Mouse (Mus musculus) liver, embryonic 15.5 days (tissue): ENCODE data around the gene Tmf1. TPM values are rescaled to one million over a fixed set of nuclear protein-coding genes. Genes with fewer than 3 reads are reported as not detected.

Source experiments
- ATAC-seq: fragments of 200-750 bp; cut with Nextera tagmentation; 2 replicates; pipeline ENCODE4 v1.8.0; 2017; ENCODE audit warnings: moderate number of reproducible peaks, mild to moderate bottlenecking, moderate library complexity; ENCODE audit not compliant: insufficient read depth
- H3K27ac ChIP-seq: fragments of 300-500 bp; sonication (generic); replicated peaks from 2 replicates; pipeline ENCODE4 v1.5.1; 2015; ENCODE audit warnings: mild to moderate bottlenecking, inconsistent platforms
- H3K27me3 ChIP-seq: fragments of 300-500 bp; sonication (generic); 2 replicates; pipeline ENCODE4 v1.6.1; 2015; ENCODE audit warnings: mild to moderate bottlenecking, inconsistent platforms
- H3K36me3 ChIP-seq: fragments of 300-500 bp; sonication (generic); replicated peaks from 2 replicates; pipeline ENCODE4 v1.6.1; 2015; ENCODE audit warnings: moderate library complexity, mild to moderate bottlenecking, inconsistent platforms
- H3K4me1 ChIP-seq: fragments of 300-500 bp; sonication (generic); replicated peaks from 2 replicates; pipeline ENCODE4 v1.6.1; 2015; ENCODE audit warnings: inconsistent platforms
- H3K4me2 ChIP-seq: fragments of 300-500 bp; sonication (generic); 2 replicates; pipeline ENCODE4 v1.6.1; 2015; ENCODE audit warnings: moderate library complexity, mild to moderate bottlenecking, inconsistent platforms
- H3K4me3 ChIP-seq: fragments of 300-500 bp; sonication (generic); replicated peaks from 2 replicates; pipeline ENCODE4 v1.5.1; 2015; ENCODE audit warnings: mild to moderate bottlenecking, inconsistent platforms
- H3K9ac ChIP-seq: fragments of 300-500 bp; sonication (generic); 2 replicates; pipeline ENCODE4 v1.6.1; 2015; ENCODE audit warnings: moderate library complexity, mild to moderate bottlenecking, inconsistent platforms
- H3K9me3 ChIP-seq: fragments of 300-500 bp; sonication (generic); replicated peaks from 2 replicates; pipeline ENCODE4 v1.6.1; 2016; ENCODE audit warnings: inconsistent platforms
- WGBS: fragments of 180-500 bp; shearing (Covaris S2); methylation state at CpG from one replicate; pipeline ENCODE4 v1.1.7; 2015; ENCODE audit warnings: mixed read lengths; ENCODE audit not compliant: insufficient replicate concordance; 5-methylcytosine and 5-hydroxymethylcytosine counted together
- polyA plus RNA-seq: library from polyadenylated mRNA; unstranded; fragments of >200 nt; fragmentation: Nextera tagmentation; extraction: Ambion mirVana; gene quantifications from 2 replicates; pipeline ENCODE4 v1.2.1, GENCODE M21; 2015

The Tmf1 gene
- 12.5 and 13.2 TPM in 2 replicates for polyA plus RNA-seq

- peak within 1 kb of the TSS; percentile 96 for H3K9ac ChIP-seq
- H3K27me3 ChIP-seq = no peaks in the 10 kb centered on the region
- H3K36me3 ChIP-seq = peaks cover 15% of the 10 kb centered on the region
- peaks cover 42% of the 10 kb centered on the region for H3K4me1 ChIP-seq
- H3K9me3 ChIP-seq = no peaks in the 10 kb centered on the region
- WGBS = under 1% methylated on average over 80 of the region's 80 CpGs
- H3K27ac ChIP-seq = peak within 1 kb of the TSS; percentile 93
- ATAC-seq = peak; percentile 98
- H3K4me2 ChIP-seq = peak within 1 kb of the TSS; percentile 88
- H3K4me3 ChIP-seq = peak within 1 kb of the TSS; percentile 83
Observed at GRCm38 (mm10) chr6:97178491-97179366, at the start of gene Tmf1. Gene Tmf1 (minus strand): TSS chr6:97179122.

- H3K9me3 ChIP-seq = no peaks in the 10 kb centered on the region
- H3K9ac ChIP-seq = no peak overlapping the region
- peaks cover 22% of the 10 kb centered on the region for H3K4me1 ChIP-seq
- no peak overlapping the region for H3K4me2 ChIP-seq
- 85% methylated on average over 9 of the region's 9 CpGs for WGBS
- peaks cover 36% of the 10 kb centered on the region for H3K36me3 ChIP-seq
- H3K27me3 ChIP-seq = no peaks in the 10 kb centered on the region
- H3K27ac ChIP-seq = no peak overlapping the region
- no peak for ATAC-seq
- H3K4me3 ChIP-seq = no peak overlapping the region
Observed at GRCm38 (mm10) chr6:97227067-97227847, 48.3 kb upstream of the Tmf1 start.

GRCm38 (mm10) chr6:97226083-97226491 is 47.2 kb upstream of the Tmf1 start:
- no peak for ATAC-seq
- 48% methylated on average over 1 of the region's 1 CpGs for WGBS
- H3K27ac ChIP-seq = no peak overlapping the region

GRCm38 (mm10) chr6:97224505-97224904 is 45.6 kb upstream of the Tmf1 start:
- WGBS = 81% methylated on average over 8 of the region's 8 CpGs
- H3K4me2 ChIP-seq = no peak overlapping the region
- ATAC-seq = no peak

More at GRCm38 (mm10) chr6:97226083-97226491, 47.2 kb upstream of the Tmf1 start:
- H3K9ac ChIP-seq = no peak overlapping the region
- peaks cover 26% of the 10 kb centered on the region for H3K36me3 ChIP-seq
- H3K4me1 ChIP-seq = peaks cover 34% of the 10 kb centered on the region
- H3K4me2 ChIP-seq = no peak overlapping the region
- no peaks in the 10 kb centered on the region for H3K9me3 ChIP-seq
- H3K4me3 ChIP-seq = no peak overlapping the region
- H3K27me3 ChIP-seq = no peaks in the 10 kb centered on the region

GRCm38 (mm10) chr6:97223566-97223965 is 44.6 kb upstream of the Tmf1 start:
- Histone ChIP-seq H3K4me2 (no peak overlapping the region), H3K9ac (no peak overlapping the region), H3K27ac (no peak overlapping the region), H3K36me3 (peaks cover 8% of the 10 kb centered on the region; the same call in 1 of the 2 replicates), H3K27me3 (no peaks in the 10 kb centered on the region), H3K9me3 (no peaks in the 10 kb centered on the region), H3K4me1 (peaks cover 42% of the 10 kb centered on the region), H3K4me3 (no peak overlapping the region)
- ATAC-seq = no peak
- WGBS = 52% methylated on average over 4 of the region's 4 CpGs

More at GRCm38 (mm10) chr6:97224505-97224904, 45.6 kb upstream of the Tmf1 start:
- peaks cover 36% of the 10 kb centered on the region for H3K4me1 ChIP-seq
- H3K9me3 ChIP-seq = no peaks in the 10 kb centered on the region
- no peak overlapping the region for H3K27ac ChIP-seq
- no peaks in the 10 kb centered on the region for H3K27me3 ChIP-seq
- H3K4me3 ChIP-seq = no peak overlapping the region
- H3K36me3 ChIP-seq = peaks cover 12% of the 10 kb centered on the region
- H3K9ac ChIP-seq = no peak overlapping the region

- no peak overlapping the region for H3K9ac ChIP-seq
- H3K36me3 ChIP-seq = peaks cover 8% of the 10 kb centered on the region; the same call in 1 of the 2 replicates
- H3K4me1 ChIP-seq = peaks cover 43% of the 10 kb centered on the region
- no peak overlapping the region for H3K27ac ChIP-seq
- H3K9me3 ChIP-seq = no peaks in the 10 kb centered on the region
- no peaks in the 10 kb centered on the region for H3K27me3 ChIP-seq
- WGBS = 21% methylated on average over 5 of the region's 5 CpGs
- H3K4me2 ChIP-seq = peak overlapping the region; percentile 38; the same call in 1 of the 2 replicates
- no peak overlapping the region for H3K4me3 ChIP-seq
- no peak for ATAC-seq
Observed at GRCm38 (mm10) chr6:97222931-97223467, 44.1 kb upstream of the Tmf1 start.

- no peak overlapping the region for H3K9ac ChIP-seq
- 33% methylated on average over 6 of the region's 6 CpGs for WGBS
- 0 out of 2 replicates have a peak overlapping the region, but pooled peaks have one; percentile 5 for H3K27ac ChIP-seq
- peaks cover 5% of the 10 kb centered on the region; the same call in 1 of the 2 replicates for H3K36me3 ChIP-seq
- H3K27me3 ChIP-seq = no peaks in the 10 kb centered on the region
- peaks cover 43% of the 10 kb centered on the region for H3K4me1 ChIP-seq
- no peak overlapping the region for H3K4me2 ChIP-seq
- no peak overlapping the region for H3K4me3 ChIP-seq
- 0 out of 2 replicates have a peak, but pooled peaks have one; percentile 40 for ATAC-seq
- no peaks in the 10 kb centered on the region for H3K9me3 ChIP-seq
Observed at GRCm38 (mm10) chr6:97222321-97222720, 43.4 kb upstream of the Tmf1 start.

GRCm38 (mm10) chr6:97221205-97222025 is 42.5 kb upstream of the Tmf1 start:
- Histone ChIP-seq H3K4me2 (no peak overlapping the region), H3K36me3 (peaks cover 3% of the 10 kb centered on the region; the same call in 1 of the 2 replicates), H3K27me3 (no peaks in the 10 kb centered on the region), H3K4me1 (peaks cover 43% of the 10 kb centered on the region), H3K9ac (no peak overlapping the region), H3K9me3 (no peaks in the 10 kb centered on the region), H3K27ac (0 out of 2 replicates have a peak overlapping the region, but pooled peaks have one; percentile 5), H3K4me3 (no peak overlapping the region)
- ATAC-seq = no peak
- WGBS = 44% methylated on average over 15 of the region's 15 CpGs

GRCm38 (mm10) chr6:97220672-97221071 is 41.8 kb upstream of the Tmf1 start:
- WGBS = 59% methylated on average over 3 of the region's 5 CpGs
- Histone ChIP-seq H3K4me2 (no peak overlapping the region), H3K9ac (no peak overlapping the region), H3K27me3 (no peaks in the 10 kb centered on the region), H3K4me3 (no peak overlapping the region), H3K9me3 (no peaks in the 10 kb centered on the region), H3K27ac (no peak overlapping the region), H3K4me1 (peaks cover 42% of the 10 kb centered on the region), H3K36me3 (peaks cover 3% of the 10 kb centered on the region; the same call in 1 of the 2 replicates)
- no peak for ATAC-seq

- H3K27me3 ChIP-seq = no peaks in the 10 kb centered on the region
- H3K4me3 ChIP-seq = no peak overlapping the region
- 72% methylated on average over 4 of the region's 4 CpGs for WGBS
- no peak overlapping the region for H3K27ac ChIP-seq
- H3K4me1 ChIP-seq = peaks cover 47% of the 10 kb centered on the region
- peaks cover 12% of the 10 kb centered on the region for H3K36me3 ChIP-seq
- H3K4me2 ChIP-seq = no peak overlapping the region
- no peaks in the 10 kb centered on the region for H3K9me3 ChIP-seq
- ATAC-seq = no peak
- H3K9ac ChIP-seq = no peak overlapping the region
Observed at GRCm38 (mm10) chr6:97216154-97216821, 37.4 kb upstream of the Tmf1 start.
